Mouse (Mus musculus) thymus, adult 2 months (tissue): Measurements from ENCODE around the gene Obscn. TPM values are rescaled to one million over a fixed set of nuclear protein-coding genes. Genes with fewer than 3 reads are reported as not detected.

Experiments used
- DNase-seq: peaks from one replicate; pipeline ENCODE4 v3.0.0; 2021
- H3K27ac ChIP-seq: fragments of 200-500 bp; 2 replicates; pipeline ENCODE4 v1.5.1; 2012; ENCODE audit warnings: low read length, control low read depth; ENCODE audit not compliant: control insufficient read depth, insufficient read depth
- H3K27me3 ChIP-seq: fragments of 200-500 bp; 2 replicates; pipeline ENCODE4 v1.6.1; 2012; ENCODE audit warnings: mild to moderate bottlenecking, low read length, moderate library complexity, mixed read lengths; ENCODE audit not compliant: control insufficient read depth, insufficient read depth
- H3K36me3 ChIP-seq: fragments of 200-500 bp; 2 replicates; pipeline ENCODE4 v1.6.1; 2012; ENCODE audit warnings: mild to moderate bottlenecking, low read length, moderate library complexity; ENCODE audit not compliant: control insufficient read depth, insufficient read depth
- H3K4me1 ChIP-seq: fragments of 200-500 bp; replicated peaks from 2 replicates; pipeline ENCODE4 v1.6.1; 2012; ENCODE audit warnings: low read length; ENCODE audit not compliant: control insufficient read depth, insufficient read depth
- H3K4me3 ChIP-seq: fragments of 200-500 bp; 2 replicates; pipeline ENCODE4 v1.5.1; 2012; ENCODE audit warnings: mild to moderate bottlenecking, low read length, control low read depth, moderate library complexity; ENCODE audit not compliant: control insufficient read depth, insufficient read depth
- CTCF ChIP-seq: fragments of 200-500 bp; IDR thresholded peaks from 2 replicates; pipeline ENCODE4 v1.5.1; 2012; ENCODE audit warnings: mild to moderate bottlenecking, control low read depth, low read length, moderate library complexity, borderline replicate concordance; ENCODE audit not compliant: control insufficient read depth, poor library complexity, insufficient read depth; ENCODE audit errors: extremely low read depth
- POLR2A ChIP-seq: fragments of 200-500 bp; IDR thresholded peaks from 2 replicates; pipeline ENCODE4 v1.6.1; 2012; ENCODE audit warnings: mild to moderate bottlenecking, low read length, control low read depth, moderate library complexity; ENCODE audit not compliant: control insufficient read depth, poor library complexity, insufficient read depth; ENCODE audit errors: extremely low read depth
- WGBS: fragments of 180-500 bp; shearing (Covaris S2); methylation state at CpG from one replicate; pipeline ENCODE4 v1.1.7; 2018; 5-methylcytosine and 5-hydroxymethylcytosine counted together
- polyA plus RNA-seq: library from polyadenylated mRNA; depleted of rRNA; stranded (reverse); fragments of >200 nt; gene quantifications from 2 replicates; pipeline ENCODE4 v1.2.3, GENCODE M21; 2012

Obscn gene
- polyA plus RNA-seq, 1 experiment: 14.5 TPM

- 97% methylated on average over 21 of the region's 21 CpGs for WGBS
These were observed 165.2 kb downstream of the Obscn start for GRCm38 (mm10) chr11:58970831-58971530.

DNA sequence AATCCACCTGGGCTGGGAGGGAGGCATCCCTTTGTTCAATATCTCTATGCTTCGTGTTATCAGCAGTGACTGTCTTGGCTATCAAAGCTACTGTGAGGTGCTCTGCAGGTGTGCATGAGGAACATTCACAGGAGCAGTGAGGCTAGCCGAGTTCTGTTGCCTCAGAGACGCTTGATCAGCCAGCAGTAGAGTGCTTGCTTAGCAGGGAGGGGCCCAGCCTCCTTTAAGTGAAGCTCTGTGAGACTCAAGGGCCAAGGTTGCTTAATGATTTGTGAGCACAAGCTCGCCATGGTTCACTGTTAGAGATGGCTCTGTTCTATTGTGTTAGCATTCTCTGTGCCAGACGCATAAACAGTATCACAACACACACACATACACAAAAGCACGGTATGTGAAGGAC, 166.5 kb downstream of the Obscn start:
- no peak for DNase-seq
- no peak overlapping the region for H3K27ac ChIP-seq
- no peak overlapping the region for H3K4me3 ChIP-seq
- 72% methylated on average over 6 of the region's 6 CpGs for WGBS
- H3K27me3 ChIP-seq: no peaks in the 10 kb centered on the region
- no peaks in the 10 kb centered on the region for H3K36me3 ChIP-seq
- no peak for TF ChIP-seq CTCF
- TF ChIP-seq POLR2A: no peak
- H3K4me1 ChIP-seq: peaks cover 3% of the 10 kb centered on the region; the same call in 1 of the 2 replicates

More at GRCm38 (mm10) chr11:58970831-58971530, 165.2 kb downstream of the Obscn start:
- Histone ChIP-seq H3K27me3 (no peaks in the 10 kb centered on the region), H3K36me3 (no peaks in the 10 kb centered on the region), H3K27ac (no peak overlapping the region), H3K4me3 (no peak overlapping the region), H3K4me1 (peaks cover 6% of the 10 kb centered on the region)
- DNase-seq: no peak
- TF ChIP-seq POLR2A (no peak), CTCF (no peak)

GRCm38 (mm10) chr11:58969027-58969426, 167.2 kb downstream of the Obscn start:
- no peaks in the 10 kb centered on the region for H3K36me3 ChIP-seq
- H3K4me3 ChIP-seq: no peak overlapping the region
- peaks cover 3% of the 10 kb centered on the region; the same call in 1 of the 2 replicates for H3K4me1 ChIP-seq
- no peak overlapping the region for H3K27ac ChIP-seq
- H3K27me3 ChIP-seq: no peaks in the 10 kb centered on the region
- WGBS: 89% methylated on average over 8 of the region's 8 CpGs
- TF ChIP-seq POLR2A: no peak
- no peak for TF ChIP-seq CTCF
- no peak for DNase-seq

- TF ChIP-seq POLR2A (no peak), CTCF (no peak)
- no peaks in the 10 kb centered on the region for H3K36me3 ChIP-seq
- DNase-seq: no peak
- no peak overlapping the region for H3K4me3 ChIP-seq
- no peak overlapping the region for H3K27ac ChIP-seq
- 50% methylated on average over 7 of the region's 7 CpGs for WGBS
- H3K27me3 ChIP-seq: no peaks in the 10 kb centered on the region
- peaks cover 3% of the 10 kb centered on the region; the same call in 1 of the 2 replicates for H3K4me1 ChIP-seq
These were observed 167.7 kb downstream of the Obscn start for GRCm38 (mm10) chr11:58968551-58968950.

DNA sequence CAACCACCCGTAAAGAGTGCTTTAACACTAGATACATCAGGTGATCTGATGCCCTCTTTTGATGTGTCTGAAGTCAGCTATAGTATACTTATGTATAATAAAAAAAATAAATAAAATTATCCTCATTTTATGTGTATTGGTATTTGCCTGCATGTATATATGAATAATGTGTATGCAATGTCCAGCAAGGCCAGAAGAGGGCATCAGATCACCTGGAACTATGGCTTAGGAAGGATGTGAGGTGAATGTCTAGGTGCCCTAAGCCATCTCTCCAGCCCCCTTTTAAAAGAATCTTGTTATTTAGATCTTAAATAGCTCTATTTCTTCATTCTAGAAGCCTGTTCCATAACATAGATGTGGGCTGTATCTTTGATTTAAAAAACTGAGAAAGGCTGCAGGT, 168.9 kb downstream of the Obscn start:
- peak; percentile 60 for DNase-seq
- Histone ChIP-seq H3K27ac (no peak overlapping the region), H3K27me3 (no peaks in the 10 kb centered on the region; the same call in 1 of the 2 replicates), H3K36me3 (no peaks in the 10 kb centered on the region), H3K4me3 (no peak overlapping the region), H3K4me1 (peaks cover 3% of the 10 kb centered on the region; the same call in 1 of the 2 replicates)
- 95% methylated on average over 1 of the region's 1 CpGs for WGBS
- no peak for TF ChIP-seq CTCF
- TF ChIP-seq POLR2A: no peak

DNA sequence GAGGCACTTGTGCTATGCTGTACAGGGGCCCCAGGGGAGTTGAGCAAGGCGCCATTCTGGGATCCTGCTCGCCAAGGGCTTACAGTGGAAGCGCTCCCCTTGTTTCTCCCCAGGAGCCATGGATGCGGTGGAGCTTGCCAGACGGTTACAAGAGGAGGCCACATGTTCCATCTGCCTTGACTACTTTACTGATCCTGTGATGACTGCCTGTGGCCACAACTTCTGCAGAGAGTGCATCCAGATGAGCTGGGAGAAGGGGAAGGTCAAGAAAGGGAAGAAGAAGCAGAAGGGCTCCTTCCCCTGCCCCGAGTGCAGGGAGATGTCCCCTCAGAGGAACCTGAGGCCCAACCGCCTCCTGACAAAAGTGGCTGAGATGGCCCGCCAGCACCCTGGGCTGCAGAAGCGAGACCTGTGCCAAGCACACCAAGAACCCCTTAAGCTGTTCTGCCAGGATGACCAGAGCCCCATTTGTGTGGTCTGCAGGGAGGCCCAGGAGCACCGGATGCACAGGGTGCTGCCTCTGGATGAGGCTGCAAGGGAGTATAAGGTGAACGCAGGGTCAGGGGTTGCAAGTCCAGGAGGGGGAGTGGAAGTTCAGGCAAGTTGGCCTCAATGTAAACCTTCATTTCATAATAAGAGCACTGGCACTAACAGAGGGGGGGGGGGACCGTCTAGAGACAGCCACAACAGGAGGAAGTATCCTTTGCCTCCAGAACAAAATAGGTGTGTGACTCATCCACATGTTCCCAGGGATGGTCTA, 171.0 kb downstream of the Obscn start:
- DNase-seq: no peak
- 70% methylated on average over 12 of the region's 12 CpGs for WGBS
- no peak for TF ChIP-seq CTCF
- no peak for TF ChIP-seq POLR2A
- Histone ChIP-seq H3K36me3 (no peaks in the 10 kb centered on the region), H3K4me1 (peaks cover 3% of the 10 kb centered on the region; the same call in 1 of the 2 replicates), H3K27ac (no peak overlapping the region), H3K4me3 (no peak overlapping the region), H3K27me3 (no peaks in the 10 kb centered on the region; the same call in 1 of the 2 replicates)
